9 mouse cellular contexts compared by ENCODE assay signal in genomic region chr17:24473612-24474275, GRCm38 (mm10). TPM values are rescaled to one million over a fixed set of nuclear protein-coding genes. Genes with fewer than 3 reads are reported as not detected.
DNase-seq lines count a peak whose midpoint lies in the region; ATAC-seq and TF ChIP-seq lines count a peak whose summit lies in the region.
"Had no signal": no experiment of that assay in that cellular context is flagged by ENCODE, and none has a peak within 500 bp of the region (broad histone marks: within the 10 kb centered on the region; RNA-seq: fewer than 3 reads in every experiment).

Gene Bricd5 (plus strand): TSS chr17:24473884.

- peak within 1 kb of the TSS; percentile 95 for H3K9ac ChIP-seq in heart, embryonic 14.5 days (ENCODE audit: low read length)
- H3K9ac ChIP-seq in hindbrain, embryonic 15.5 days: no peak within 1 kb of the TSS
- no peak within 1 kb of the TSS for H3K9ac ChIP-seq in midbrain, embryonic 14.5 days (replicated peaks; ENCODE audit: low read length)

- 69% methylated on average over 6 of the region's 6 CpGs for WGBS in heart, embryonic 14.5 days
- 80% methylated on average over 6 of the region's 6 CpGs for WGBS in bone marrow, adult 2 months
- 79% methylated on average over 6 of the region's 6 CpGs for WGBS in hindbrain, embryonic 15.5 days
- 72% methylated on average over 6 of the region's 6 CpGs for WGBS in midbrain, embryonic 14.5 days

- ATAC-seq in heart, embryonic 14.5 days (ENCODE audit: insufficient number of reproducible peaks, insufficient read depth, low FRiP score, low read depth): no peak
- no peak for ATAC-seq in hindbrain, embryonic 15.5 days (ENCODE audit: low FRiP score, low read depth)
- no peak for ATAC-seq in midbrain, embryonic 14.5 days (ENCODE audit: low FRiP score, low TSS enrichment)

- peak within 1 kb of the TSS in 1 of 2 experiments; percentile 37; a peak in 2 of 4 replicates for H3K27ac ChIP-seq in heart, embryonic 14.5 days (replicated peaks in 1 of 2; ENCODE audit: control insufficient read depth in 1 of 2, insufficient read depth in 1 of 2, low read depth in 2 of 2, low read length in 2 of 2)
- no peak within 1 kb of the TSS; the same call in 1 of the 2 replicates for H3K27ac ChIP-seq in bone marrow, adult 2 months (ENCODE audit: control insufficient read depth, insufficient read depth, low read depth, low read length, poor library complexity)
- 0 out of 2 replicates have a peak within 1 kb of the TSS, but pooled peaks have one; percentile 25 for H3K27ac ChIP-seq in hindbrain, embryonic 15.5 days (replicated peaks)
- no peak within 1 kb of the TSS for H3K27ac ChIP-seq in midbrain, embryonic 14.5 days (replicated peaks; ENCODE audit: low read depth, low read length)

- no peaks in the 10 kb centered on the region for H3K9me3 ChIP-seq in heart, embryonic 14.5 days (ENCODE audit: control insufficient read depth, low read length)
- H3K9me3 ChIP-seq in hindbrain, embryonic 15.5 days: no peaks in the 10 kb centered on the region
- H3K9me3 ChIP-seq in midbrain, embryonic 14.5 days (ENCODE audit: control insufficient read depth, low read length): no peaks in the 10 kb centered on the region

- peak within 1 kb of the TSS; percentile 98 for H3K4me2 ChIP-seq in heart, embryonic 14.5 days (ENCODE audit: low read length)
- peak within 1 kb of the TSS; percentile 94 for H3K4me2 ChIP-seq in hindbrain, embryonic 15.5 days
- H3K4me2 ChIP-seq in midbrain, embryonic 14.5 days (ENCODE audit: low read length): peak within 1 kb of the TSS; percentile 99; the same call in 1 of the 2 replicates

- no peaks in the 10 kb centered on the region for H3K27me3 ChIP-seq in heart, embryonic 14.5 days (ENCODE audit: control insufficient read depth, insufficient read depth, low read length)
- no peaks in the 10 kb centered on the region for H3K27me3 ChIP-seq in hindbrain, embryonic 15.5 days
- no peaks in the 10 kb centered on the region for H3K27me3 ChIP-seq in midbrain, embryonic 14.5 days (ENCODE audit: control insufficient read depth, insufficient read depth, low read length)

- peaks cover 22 to 28% of the 10 kb centered on the region in 2 experiments for H3K4me1 ChIP-seq in heart, embryonic 14.5 days (ENCODE audit: control insufficient read depth in 2 of 2, insufficient read depth in 2 of 2, low read length in 2 of 2)
- peaks cover 5% of the 10 kb centered on the region for H3K4me1 ChIP-seq in bone marrow, adult 2 months (ENCODE audit: control insufficient read depth, insufficient read depth, low read length)
- peaks cover 45% of the 10 kb centered on the region for H3K4me1 ChIP-seq in hindbrain, embryonic 15.5 days (replicated peaks)
- peaks cover 26% of the 10 kb centered on the region for H3K4me1 ChIP-seq in midbrain, embryonic 14.5 days (ENCODE audit: control insufficient read depth, insufficient read depth, low read length)

- no peak for TF ChIP-seq POLR2A in bone marrow, adult 2 months (IDR thresholded peaks at IDR 0.05; ENCODE audit: borderline replicate concordance, control insufficient read depth, low read depth, low read length)

- TF ChIP-seq CTCF in bone marrow, adult 2 months (IDR thresholded peaks at IDR 0.05; ENCODE audit: control insufficient read depth, insufficient read depth, low read length): no peak

- no peak for DNase-seq in heart, adult 18-20 months
- DNase-seq in midbrain, embryonic 14.5 days: no peak
- DNase-seq in left cerebral cortex, adult 9 months (ENCODE audit: low spot score in 2 of 2): no peak
- no peak for DNase-seq in urinary bladder, postnatal 4 days (ENCODE audit: low spot score in 2 of 2)
- DNase-seq in cerebellum, postnatal 4 days (ENCODE audit: low spot score in 2 of 2): no peak
- DNase-seq: adrenal gland, postnatal 36 days had no signal

- peaks cover 56% of the 10 kb centered on the region for H3K36me3 ChIP-seq in heart, embryonic 14.5 days (ENCODE audit: control insufficient read depth, insufficient read depth, low read length)
- H3K36me3 ChIP-seq in hindbrain, embryonic 15.5 days: peaks cover 30% of the 10 kb centered on the region
- peaks cover 46% of the 10 kb centered on the region for H3K36me3 ChIP-seq in midbrain, embryonic 14.5 days (ENCODE audit: control insufficient read depth, insufficient read depth, low read length)

- H3K4me3 ChIP-seq in heart, embryonic 14.5 days (ENCODE audit: control insufficient read depth in 1 of 2, insufficient read depth in 1 of 2, low read depth in 1 of 2, low read length in 2 of 2): peak within 1 kb of the TSS in 1 of 2 experiments; percentile 93; a peak in 1 of 4 replicates
- peak within 1 kb of the TSS; percentile 19 for H3K4me3 ChIP-seq in bone marrow, adult 2 months (replicated peaks; ENCODE audit: control insufficient read depth, low read depth, low read length)
- H3K4me3 ChIP-seq in hindbrain, embryonic 15.5 days: peak within 1 kb of the TSS; percentile 1; the same call in 1 of the 2 replicates
- H3K4me3 ChIP-seq in midbrain, embryonic 14.5 days (replicated peaks; ENCODE audit: low read depth, low read length): no peak within 1 kb of the TSS

RNA-seq across cellular contexts. Expression of gene Bricd5, which starts in this region (rescaled TPM):
- not detected in 2 replicates for polyA plus RNA-seq in heart, embryonic 14.5 days (2014; fragmentation: Nextera tagmentation; extraction: Ambion mirVana)
- not detected for total RNA-seq in heart, adult 18-20 months (2021)
- polyA plus RNA-seq in bone marrow, adult 2 months (2011; ENCODE audit: insufficient read depth, insufficient read length, low replicate concordance, missing spikeins): 3.3 TPM in 1 of 2 replicates, not detected in the other
- polyA plus RNA-seq in hindbrain, embryonic 15.5 days (2015; fragmentation: Nextera tagmentation; extraction: Ambion mirVana): 0.34 and 0.77 TPM in 2 replicates
- polyA plus RNA-seq in midbrain, embryonic 14.5 days (2014; fragmentation: Nextera tagmentation; extraction: Ambion mirVana): 0.45 TPM in 1 of 2 replicates, not detected in the other
